Mouse (Mus musculus) hindbrain, embryonic 11.5 days (tissue): ENCODE measurements around the gene Nupr1. TPM values are rescaled to one million over a fixed set of nuclear protein-coding genes. Genes with fewer than 3 reads are reported as not detected.

Experiments
- ATAC-seq: fragments of 200-750 bp; cut with Nextera tagmentation; 2 replicates; pipeline ENCODE4 v1.8.0; 2017; ENCODE audit warnings: mild to moderate bottlenecking, moderate TSS enrichment, moderate library complexity; ENCODE audit not compliant: low FRiP score
- DNase-seq: peaks from one replicate; pipeline ENCODE4 v3.0.0-alpha.2; 2015; ENCODE audit warnings: low spot score
- H3K27ac ChIP-seq: fragments of 300-500 bp; sonication (generic); 2 replicates; pipeline ENCODE4 v1.5.1; 2014; ENCODE audit warnings: mild to moderate bottlenecking, low read depth, low read length
- H3K27me3 ChIP-seq: fragments of 300-500 bp; sonication (generic); 2 replicates; pipeline ENCODE4 v1.6.1; 2014; ENCODE audit warnings: mild to moderate bottlenecking, low read length, moderate library complexity, mixed read lengths; ENCODE audit not compliant: control insufficient read depth, insufficient read depth
- H3K36me3 ChIP-seq: fragments of 300-500 bp; sonication (generic); 2 replicates; pipeline ENCODE4 v1.6.1; 2014; ENCODE audit warnings: mild to moderate bottlenecking, low read length, moderate library complexity, mixed read lengths; ENCODE audit not compliant: control insufficient read depth, insufficient read depth
- H3K4me1 ChIP-seq: fragments of 300-500 bp; sonication (generic); replicated peaks from 2 replicates; pipeline ENCODE4 v1.6.1; 2014; ENCODE audit warnings: low read length, mixed read lengths; ENCODE audit not compliant: control insufficient read depth, insufficient read depth
- H3K4me2 ChIP-seq: fragments of 300-500 bp; sonication (generic); replicated peaks from 2 replicates; pipeline ENCODE4 v1.6.1; 2014; ENCODE audit warnings: mild to moderate bottlenecking, low read depth, low read length
- H3K4me3 ChIP-seq: fragments of 300-500 bp; sonication (generic); 2 replicates; pipeline ENCODE4 v1.5.1; 2014; ENCODE audit warnings: low read depth, low read length
- H3K9ac ChIP-seq: fragments of 300-500 bp; sonication (generic); 2 replicates; pipeline ENCODE4 v1.6.1; 2014; ENCODE audit warnings: low read depth, low read length
- H3K9me3 ChIP-seq: fragments of 300-500 bp; sonication (generic); 2 replicates; pipeline ENCODE4 v1.6.1; 2016; ENCODE audit warnings: low read length; ENCODE audit not compliant: control insufficient read depth
- WGBS: fragments of 180-500 bp; shearing (Covaris S2); extraction: QIAGEN DNeasy Blood & Tissue Kit; methylation state at CpG from one replicate; pipeline ENCODE4 v1.1.7; 2014; 5-methylcytosine and 5-hydroxymethylcytosine counted together
- polyA plus RNA-seq: library from polyadenylated mRNA; unstranded; fragments of >200 nt; fragmentation: Nextera tagmentation; extraction: Ambion mirVana; gene quantifications from 2 replicates; pipeline ENCODE4 v1.2.1, GENCODE M21; 2014

The Nupr1 gene
- polyA plus RNA-seq, 1 experiment from 2014 or later, result 1.3 TPM

DNA sequence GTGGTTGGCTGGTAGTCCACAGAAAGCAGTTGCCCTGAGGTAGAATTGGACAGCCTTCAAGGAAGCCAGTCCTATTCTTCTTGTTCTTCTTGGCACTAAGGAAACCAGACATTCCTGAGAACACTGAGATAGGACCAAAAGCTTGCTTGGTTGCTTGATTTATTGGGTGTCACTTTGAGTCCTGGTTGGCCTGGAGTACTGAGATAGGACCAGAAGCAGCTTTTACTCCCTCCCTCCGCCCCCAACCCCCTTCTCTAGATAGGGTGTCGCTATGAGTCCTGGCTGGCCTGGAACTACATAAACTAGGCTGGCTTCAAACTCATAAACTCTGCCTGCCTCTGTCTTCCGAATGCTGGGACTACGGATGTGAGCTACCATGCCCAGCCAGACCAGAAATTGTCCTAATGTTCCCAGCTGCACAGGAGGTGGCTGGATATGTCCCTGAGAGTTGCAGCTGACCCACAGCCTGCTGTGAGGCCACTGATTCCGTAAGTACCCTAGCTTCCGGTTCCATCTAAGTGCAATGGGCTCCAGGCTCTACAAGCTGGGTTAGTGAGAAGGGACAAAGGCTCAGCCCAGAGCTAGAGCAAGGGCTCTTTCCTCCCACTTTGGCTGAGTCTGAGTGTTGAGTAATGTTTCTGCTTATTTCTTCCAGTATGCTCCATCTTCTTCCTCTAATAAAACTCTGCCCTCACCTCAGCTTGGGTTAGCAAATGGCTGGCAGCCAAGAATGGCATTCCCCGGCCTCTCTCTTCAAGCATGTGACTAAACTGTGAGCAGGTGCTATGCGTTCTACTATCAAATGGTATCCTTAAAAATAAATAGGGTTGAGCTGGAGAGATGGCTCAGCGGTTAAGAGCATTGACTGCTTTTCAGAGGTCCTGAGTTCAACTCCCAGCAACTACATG, 9.0 kb downstream of the Nupr1 start:
- Histone ChIP-seq H3K4me3 (no peak overlapping the region), H3K27ac (no peak overlapping the region), H3K4me1 (no peaks in the 10 kb centered on the region), H3K27me3 (no peaks in the 10 kb centered on the region), H3K4me2 (no peak overlapping the region), H3K36me3 (no peaks in the 10 kb centered on the region), H3K9ac (no peak overlapping the region), H3K9me3 (no peaks in the 10 kb centered on the region)
- DNase-seq, result no peak
- no peak for ATAC-seq
- 88% methylated on average over 9 of the region's 9 CpGs for WGBS

- H3K27ac ChIP-seq, result no peak overlapping the region
- H3K4me1 ChIP-seq, result no peaks in the 10 kb centered on the region
These were observed 10.9 kb downstream of the Nupr1 start for GRCm38 (mm10) chr7:126619559-126620275.

GRCm38 (mm10) chr7:126616707-126617106, 14.0 kb downstream of the Nupr1 start:
- H3K4me3 ChIP-seq, result no peak overlapping the region
- no peaks in the 10 kb centered on the region for H3K9me3 ChIP-seq
- H3K4me2 ChIP-seq, result no peak overlapping the region
- H3K4me1 ChIP-seq, result no peaks in the 10 kb centered on the region
- H3K36me3 ChIP-seq, result no peaks in the 10 kb centered on the region
- no peak overlapping the region for H3K27ac ChIP-seq
- H3K27me3 ChIP-seq, result no peaks in the 10 kb centered on the region
- ATAC-seq, result no peak
- DNase-seq, result no peak
- H3K9ac ChIP-seq, result no peak overlapping the region
- WGBS, result 67% methylated on average over 3 of the region's 3 CpGs

More at GRCm38 (mm10) chr7:126619559-126620275, 10.9 kb downstream of the Nupr1 start:
- Histone ChIP-seq H3K4me3 (no peak overlapping the region), H3K36me3 (no peaks in the 10 kb centered on the region), H3K9ac (no peak overlapping the region), H3K4me2 (no peak overlapping the region), H3K9me3 (no peaks in the 10 kb centered on the region), H3K27me3 (no peaks in the 10 kb centered on the region)
- ATAC-seq (no peak), DNase-seq (no peak)
- WGBS, result 83% methylated on average over 10 of the region's 10 CpGs

- no peaks in the 10 kb centered on the region for H3K36me3 ChIP-seq
- H3K27me3 ChIP-seq, result no peaks in the 10 kb centered on the region
- no peak overlapping the region for H3K9ac ChIP-seq
- H3K27ac ChIP-seq, result no peak overlapping the region
- H3K4me3 ChIP-seq, result no peak overlapping the region
- no peak overlapping the region for H3K4me2 ChIP-seq
- WGBS, result 79% methylated on average over 3 of the region's 3 CpGs
- H3K9me3 ChIP-seq, result no peaks in the 10 kb centered on the region
- no peaks in the 10 kb centered on the region for H3K4me1 ChIP-seq
- no peak for DNase-seq
- no peak for ATAC-seq
These were observed 17.9 kb downstream of the Nupr1 start for GRCm38 (mm10) chr7:126612736-126613135.

GRCm38 (mm10) chr7:126607796-126608195, 22.9 kb downstream of the Nupr1 start:
- Histone ChIP-seq H3K27me3 (no peaks in the 10 kb centered on the region), H3K9me3 (no peaks in the 10 kb centered on the region), H3K9ac (no peak overlapping the region), H3K4me2 (no peak overlapping the region), H3K4me1 (no peaks in the 10 kb centered on the region), H3K4me3 (no peak overlapping the region), H3K36me3 (no peaks in the 10 kb centered on the region), H3K27ac (no peak overlapping the region)
- no peak for ATAC-seq
- no peak for DNase-seq
- WGBS, result 82% methylated on average over 5 of the region's 5 CpGs

GRCm38 (mm10) chr7:126607064-126607463, 23.6 kb downstream of the Nupr1 start:
- no peak overlapping the region for H3K9ac ChIP-seq
- H3K4me2 ChIP-seq, result no peak overlapping the region
- WGBS, result 79% methylated on average over 3 of the region's 3 CpGs
- no peaks in the 10 kb centered on the region for H3K9me3 ChIP-seq
- no peak overlapping the region for H3K27ac ChIP-seq
- H3K27me3 ChIP-seq, result no peaks in the 10 kb centered on the region
- no peaks in the 10 kb centered on the region for H3K4me1 ChIP-seq
- no peak overlapping the region for H3K4me3 ChIP-seq
- DNase-seq (no peak), ATAC-seq (no peak)
- H3K36me3 ChIP-seq, result no peaks in the 10 kb centered on the region

GRCm38 (mm10) chr7:126606611-126607010, 24.1 kb downstream of the Nupr1 start:
- Histone ChIP-seq H3K36me3 (no peaks in the 10 kb centered on the region), H3K4me2 (no peak overlapping the region), H3K27me3 (no peaks in the 10 kb centered on the region), H3K4me1 (no peaks in the 10 kb centered on the region), H3K4me3 (no peak overlapping the region), H3K9ac (no peak overlapping the region), H3K27ac (no peak overlapping the region), H3K9me3 (no peaks in the 10 kb centered on the region)
- DNase-seq (no peak), ATAC-seq (no peak)
- 88% methylated on average over 5 of the region's 5 CpGs for WGBS

- 87% methylated on average over 3 of the region's 3 CpGs for WGBS
- H3K4me3 ChIP-seq, result no peak overlapping the region
These were observed 28.0 kb downstream of the Nupr1 start for GRCm38 (mm10) chr7:126602650-126603049.

More at GRCm38 (mm10) chr7:126602650-126603049, 28.0 kb downstream of the Nupr1 start:
- Histone ChIP-seq H3K9me3 (no peaks in the 10 kb centered on the region), H3K4me1 (no peaks in the 10 kb centered on the region), H3K36me3 (no peaks in the 10 kb centered on the region), H3K9ac (no peak overlapping the region), H3K4me2 (no peak overlapping the region), H3K27me3 (no peaks in the 10 kb centered on the region), H3K27ac (no peak overlapping the region)
- no peak for DNase-seq
- no peak for ATAC-seq
